Mouse (Mus musculus) lung, postnatal 0 days (tissue): ENCODE data around the gene Elob.

Experiments
- CTCF ChIP-seq: IDR thresholded peaks from 2 replicates; pipeline ENCODE4 v1.5.1; 2016; ENCODE audit warnings: antibody characterized with exemption, mild to moderate bottlenecking
- EP300 ChIP-seq: IDR thresholded peaks from 2 replicates; pipeline ENCODE4 v1.6.1; 2016; ENCODE audit warnings: antibody characterized with exemption, mild to moderate bottlenecking, control low read depth

- TF ChIP-seq EP300 (no peak), CTCF (no peak)
Observed at GRCm38 (mm10) chr17:23795323-23795722, 33.6 kb downstream of the Elob start.
